Mouse (Mus musculus): ENCODE data around the gene Fcgrt. TPM values are rescaled to one million over a fixed set of nuclear protein-coding genes. Genes with fewer than 3 reads are reported as not detected.
"Not testable (repeated sequence)": the region's sequence is repeated elsewhere in the genome, so short reads cannot be mapped to it uniquely, and the experiment has no call there.

Gene Fcgrt
- polyA plus RNA-seq, 1 experiment from 2014 or later = 22.2 TPM

- H3K27me3 ChIP-seq = no peaks in the 10 kb centered on the region
- ATAC-seq (no peak), DNase-seq (ENCODE audit: low read depth, low spot score) (no peak)
- in situ Hi-C loops (cut with MboI; ENCODE audit: low pct_unique_long_range_greater_than_20kb) = no loop called here
- no peak for TF ChIP-seq CTCF (IDR thresholded peaks at IDR 0.05)
- ChIA-PET CTCF (no interaction called here), POLR2A (no interaction called here)
Observed at GRCm38 (mm10) chr7:45112529-45112928, 8.9 kb upstream of the Fcgrt start.

DNA sequence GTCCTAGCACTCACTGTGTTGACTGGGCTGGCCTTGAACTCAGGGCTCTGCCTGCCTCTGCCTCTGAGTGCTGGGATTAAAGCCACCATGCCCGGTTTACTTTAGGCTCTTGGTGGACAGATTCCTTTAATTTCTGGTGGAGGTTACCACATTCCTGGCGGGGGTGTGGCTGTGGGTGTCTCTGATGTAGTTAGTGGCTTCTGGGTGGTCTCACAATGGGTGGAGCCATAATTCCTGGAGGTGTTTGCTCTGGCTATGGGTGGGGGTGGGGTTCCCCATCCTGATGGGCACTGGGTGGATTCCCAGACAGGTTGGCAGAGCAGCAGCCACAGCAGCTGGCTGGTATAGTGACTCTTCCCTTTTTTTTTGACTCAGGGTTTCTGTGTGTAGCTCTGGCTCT, 8.3 kb upstream of the Fcgrt start:
- ChIA-PET CTCF (interaction anchor here (0.9 to 1.2 kb wide), 2 partner anchors 24 to 32 kb away, joined by 3 read pairs; no protein-coding TSS in a partner anchor), POLR2A (no interaction called here)
- ATAC-seq (no peak), DNase-seq (ENCODE audit: low read depth, low spot score) (no peak)
- no peaks in the 10 kb centered on the region for H3K27me3 ChIP-seq
- TF ChIP-seq CTCF (IDR thresholded peaks at IDR 0.05) = no peak
- in situ Hi-C loops (cut with MboI; ENCODE audit: low pct_unique_long_range_greater_than_20kb) = no loop called here

- ChIA-PET POLR2A (interaction anchor here (0.6 kb wide), 1 partner anchor 303 kb away, joined by 3 read pairs; no protein-coding TSS in a partner anchor), CTCF (interaction anchor here (1.4 kb wide), 1 partner anchor 11 kb away, joined by 3 read pairs; no protein-coding TSS in a partner anchor)
- H3K27me3 ChIP-seq; in situ Hi-C loops (cut with MboI; ENCODE audit: low pct_unique_long_range_greater_than_20kb); ATAC-seq; DNase-seq (ENCODE audit: low read depth, low spot score): not testable (repeated sequence)
Observed at GRCm38 (mm10) chr7:45110089-45110488, 6.4 kb upstream of the Fcgrt start.

DNA sequence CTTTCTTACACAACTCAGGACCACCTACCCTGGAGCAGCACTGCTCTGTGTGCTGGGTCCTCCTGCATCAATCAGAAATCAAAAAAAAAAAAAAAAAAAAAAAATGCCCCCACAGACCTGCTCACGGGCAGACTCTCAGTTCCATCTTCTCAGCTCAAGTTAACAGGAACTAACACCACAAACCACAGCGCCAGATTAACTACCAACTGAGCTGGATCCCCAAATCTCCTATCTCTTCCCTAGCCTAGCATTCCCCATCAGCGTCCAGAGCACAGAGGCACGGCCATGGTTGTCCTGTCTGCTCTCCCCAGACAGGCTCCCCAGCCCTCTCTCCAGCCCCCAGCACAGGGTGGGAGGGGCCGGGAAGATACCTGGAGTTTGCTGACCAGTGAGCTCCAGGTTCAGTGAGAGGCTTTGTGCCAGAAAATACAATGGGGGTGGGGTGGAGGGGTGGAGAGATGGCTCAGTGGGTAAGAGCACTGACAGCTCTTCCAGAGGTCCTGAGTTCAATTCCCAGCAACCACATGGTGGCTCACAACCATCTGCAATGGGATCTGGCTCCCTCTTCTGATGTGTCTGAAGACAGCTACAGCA, 3.5 kb upstream of the Fcgrt start:
- DNase-seq (ENCODE audit: low read depth, low spot score) (no peak), ATAC-seq (no peak)
- ChIA-PET POLR2A (no interaction called here), CTCF (no interaction called here)
- no peaks in the 10 kb centered on the region for H3K27me3 ChIP-seq
- in situ Hi-C loops (cut with MboI; ENCODE audit: low pct_unique_long_range_greater_than_20kb) = no loop called here
- no peak for TF ChIP-seq CTCF (IDR thresholded peaks at IDR 0.05)

DNA sequence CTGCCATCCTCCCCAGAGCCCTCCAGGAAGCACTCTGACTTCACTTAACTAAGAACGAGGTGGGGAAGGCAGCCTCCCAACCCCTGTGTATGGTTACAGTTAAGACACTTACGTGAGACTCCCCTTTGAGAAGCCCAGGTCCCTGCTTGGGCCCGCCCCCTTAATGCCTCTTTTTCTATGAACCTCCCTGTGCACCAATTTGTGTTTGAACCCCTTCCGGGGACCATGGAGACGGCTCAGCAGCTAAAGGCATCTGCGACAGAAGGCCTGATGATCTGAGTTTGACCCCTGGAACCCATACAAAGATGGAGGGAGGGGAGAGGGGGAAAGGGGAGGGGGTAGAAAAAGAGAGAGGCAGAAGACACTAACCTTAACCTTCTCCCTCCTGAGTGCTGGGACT, 2.8 kb upstream of the Fcgrt start:
- CTCF ChIA-PET = no interaction called here
- H3K27me3 ChIP-seq = no peaks in the 10 kb centered on the region
- in situ Hi-C loops (cut with MboI; ENCODE audit: low pct_unique_long_range_greater_than_20kb) = no loop called here
- no peak for ATAC-seq
- no peak for DNase-seq (ENCODE audit: low read depth, low spot score)
- no peak for TF ChIP-seq CTCF (IDR thresholded peaks at IDR 0.05)
- POLR2A ChIA-PET = no interaction called here

DNA sequence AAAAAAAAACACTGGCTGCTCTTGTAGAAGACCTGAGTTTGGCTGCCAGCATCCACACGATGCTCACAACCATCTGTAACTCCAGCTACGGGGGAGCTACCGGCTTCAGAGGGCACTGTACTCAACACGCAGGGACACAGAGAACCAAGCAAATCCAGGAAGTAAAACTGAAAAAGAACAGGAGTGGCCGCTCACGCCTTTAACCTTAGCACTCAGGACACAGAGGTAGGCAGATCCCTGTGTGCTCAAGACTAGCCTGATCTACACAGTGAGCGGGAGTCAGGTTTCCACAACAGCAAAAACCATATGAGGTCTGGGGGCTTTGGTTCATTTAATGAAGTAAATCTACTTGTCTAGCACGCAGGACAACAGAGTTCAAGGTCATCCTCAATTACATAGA, 1.8 kb upstream of the Fcgrt start:
- ChIA-PET CTCF (no interaction called here), POLR2A (no interaction called here)
- no peaks in the 10 kb centered on the region for H3K27me3 ChIP-seq
- TF ChIP-seq CTCF (IDR thresholded peaks at IDR 0.05) = no peak
- no peak for ATAC-seq
- DNase-seq (ENCODE audit: low read depth, low spot score) = no peak
- in situ Hi-C loops (cut with MboI; ENCODE audit: low pct_unique_long_range_greater_than_20kb) = no loop called here

DNA sequence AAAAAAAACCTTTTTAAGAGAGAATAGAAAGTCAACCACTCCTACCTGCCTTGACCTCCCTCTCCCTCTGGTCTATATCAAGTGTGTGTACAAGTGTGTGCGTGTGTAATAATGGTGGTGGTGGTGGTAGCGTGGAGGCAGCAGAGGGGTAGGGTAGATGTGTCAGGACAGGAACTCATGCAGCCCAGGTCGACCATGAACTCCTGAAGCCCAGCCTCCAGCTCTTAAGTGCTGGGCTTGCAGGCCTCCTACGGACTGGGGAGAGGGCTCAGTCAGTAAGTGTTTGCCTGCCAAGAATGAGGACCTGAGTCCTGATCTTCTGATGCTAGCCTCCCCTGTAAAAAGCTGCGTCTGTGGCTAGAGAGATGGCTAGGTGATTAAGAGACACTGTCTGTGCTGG, 1.3 kb upstream of the Fcgrt start:
- in situ Hi-C loops (cut with MboI; ENCODE audit: low pct_unique_long_range_greater_than_20kb) = no loop called here
- ChIA-PET POLR2A (no interaction called here), CTCF (no interaction called here)
- no peak for TF ChIP-seq CTCF (IDR thresholded peaks at IDR 0.05)
- no peak for DNase-seq (ENCODE audit: low read depth, low spot score)
- no peak for ATAC-seq
- no peaks in the 10 kb centered on the region for H3K27me3 ChIP-seq

DNA sequence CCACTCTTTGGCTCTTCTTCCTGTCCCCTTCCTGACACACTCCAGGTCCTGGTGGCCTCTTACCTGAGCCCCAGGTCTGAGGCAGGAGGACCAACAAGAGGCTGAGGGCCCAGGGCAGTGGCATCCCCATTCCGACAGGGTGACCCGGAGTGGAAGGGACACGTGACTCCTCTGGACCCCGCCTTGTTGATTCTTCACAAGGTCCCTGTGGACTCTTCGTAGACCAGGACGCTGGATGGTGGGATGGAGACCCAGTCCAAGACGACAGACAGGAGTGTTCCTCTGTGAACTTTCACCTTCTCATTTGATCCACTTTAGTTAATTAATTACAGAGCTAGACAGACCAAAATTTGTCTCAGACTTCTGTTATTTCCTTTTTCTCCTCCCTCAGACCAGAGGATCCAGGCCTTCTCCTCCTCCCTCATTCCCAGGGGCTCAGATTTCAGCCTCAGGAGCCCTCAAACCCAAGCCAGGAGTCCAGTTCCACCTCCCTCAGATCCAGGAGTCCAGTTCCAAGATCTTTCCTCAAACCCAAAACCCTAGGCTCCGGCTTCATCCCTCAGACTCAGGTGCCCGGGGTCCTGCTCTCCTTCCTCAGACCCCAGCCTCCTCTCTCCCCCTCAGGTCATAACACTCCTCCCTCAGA, 588 bp downstream of the Fcgrt start:
- TF ChIP-seq CTCF (IDR thresholded peaks at IDR 0.05) = no peak
- H3K27me3 ChIP-seq = no peaks in the 10 kb centered on the region
- no peak for ATAC-seq
- no peak for DNase-seq (ENCODE audit: low read depth, low spot score)
- ChIA-PET POLR2A (no interaction called here), CTCF (no interaction called here)
- in situ Hi-C loops (cut with MboI; ENCODE audit: low pct_unique_long_range_greater_than_20kb) = no loop called here

DNA sequence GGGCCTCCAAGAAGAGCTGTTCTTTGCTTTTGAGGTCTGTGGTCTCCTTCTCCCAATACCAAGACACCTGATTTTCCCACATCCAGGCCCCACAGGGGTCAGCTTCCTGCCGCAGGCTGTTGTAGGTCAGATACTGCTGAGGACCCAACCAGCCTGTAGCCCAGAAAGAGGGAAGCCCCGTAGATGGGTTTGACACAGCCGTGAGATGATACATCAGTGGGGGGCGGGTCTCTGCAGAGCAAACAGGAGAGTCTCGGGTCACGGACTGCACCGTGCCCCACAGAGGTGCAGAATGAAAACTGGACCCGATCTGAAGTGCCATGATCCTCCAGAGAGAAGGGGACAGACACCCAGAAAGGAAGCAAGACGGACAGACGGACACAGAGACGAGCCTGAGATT, 1.2 kb downstream of the Fcgrt start:
- no peaks in the 10 kb centered on the region for H3K27me3 ChIP-seq
- DNase-seq (ENCODE audit: low read depth, low spot score) = no peak
- ChIA-PET POLR2A (no interaction called here), CTCF (no interaction called here)
- no peak for ATAC-seq
- TF ChIP-seq CTCF (IDR thresholded peaks at IDR 0.05) = no peak
- in situ Hi-C loops (cut with MboI; ENCODE audit: low pct_unique_long_range_greater_than_20kb) = no loop called here

DNA sequence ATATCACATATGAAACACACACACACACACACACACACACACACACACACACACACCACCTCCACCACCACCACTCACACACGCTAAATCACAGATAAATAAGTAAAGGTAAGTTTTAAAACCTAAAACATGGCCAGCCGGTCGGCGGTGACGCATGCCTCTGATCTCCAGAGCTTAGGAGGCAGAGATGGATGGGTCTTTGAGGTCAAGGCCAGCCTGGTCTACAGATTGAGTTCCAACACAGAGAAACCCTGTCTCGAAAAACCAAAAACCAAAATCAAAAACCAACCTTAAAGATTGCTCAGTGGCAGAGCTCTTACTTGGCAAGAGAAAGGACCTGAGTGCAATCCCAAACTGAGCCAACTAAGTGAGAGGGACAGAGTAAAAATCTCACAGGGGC, 3.6 kb downstream of the Fcgrt start:
- CTCF ChIA-PET = no interaction called here
- TF ChIP-seq CTCF (IDR thresholded peaks at IDR 0.05) = no peak
- POLR2A ChIA-PET = interaction anchor here (0.8 kb wide), 1 partner anchor 24 kb away, joined by 4 read pairs; no protein-coding TSS in a partner anchor
- ATAC-seq (no peak), DNase-seq (ENCODE audit: low read depth, low spot score) (no peak)
- no peaks in the 10 kb centered on the region for H3K27me3 ChIP-seq
- in situ Hi-C loops (cut with MboI; ENCODE audit: low pct_unique_long_range_greater_than_20kb) = no loop called here

DNA sequence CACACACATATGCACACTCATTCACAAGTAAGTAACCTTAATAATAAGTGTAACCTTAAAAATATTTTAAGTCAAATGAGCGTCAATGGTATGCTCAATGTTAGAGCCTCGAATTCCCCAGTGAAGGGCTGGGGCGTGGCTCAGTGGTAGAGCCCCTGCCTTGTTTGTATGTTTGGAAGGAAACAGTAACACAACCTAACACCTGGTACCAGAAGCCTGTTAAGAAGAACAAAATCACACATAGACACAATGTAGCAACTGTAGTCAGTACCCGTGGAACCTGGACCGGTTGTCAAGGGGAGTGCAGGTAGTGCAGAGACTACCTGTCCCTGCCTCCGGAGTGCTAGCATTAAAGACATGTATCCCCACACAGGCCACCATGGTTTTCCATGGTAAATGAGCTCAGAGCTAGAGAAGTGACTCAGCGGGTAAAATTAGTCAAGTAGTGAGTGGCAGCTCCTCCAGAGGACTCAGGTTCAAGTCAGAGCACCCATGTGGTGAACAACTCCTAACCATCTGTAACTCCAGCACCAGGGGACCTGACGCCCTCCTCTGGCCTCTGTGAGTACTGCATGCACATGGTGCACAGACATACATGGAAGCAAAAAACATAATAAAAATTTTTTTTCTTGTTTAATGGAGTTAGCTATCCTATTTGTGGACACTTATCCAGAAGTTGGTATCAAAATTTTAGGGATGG, 5.0 kb downstream of the Fcgrt start:
- no peak for TF ChIP-seq CTCF (IDR thresholded peaks at IDR 0.05)
- no peak for ATAC-seq
- no peak for DNase-seq (ENCODE audit: low read depth, low spot score)
- ChIA-PET POLR2A (no interaction called here), CTCF (interaction anchor here (1.4 kb wide), 1 partner anchor 12 kb away, joined by 3 read pairs; no protein-coding TSS in a partner anchor)
- no peaks in the 10 kb centered on the region for H3K27me3 ChIP-seq
- in situ Hi-C loops (cut with MboI; ENCODE audit: low pct_unique_long_range_greater_than_20kb) = no loop called here
